Mouse (Mus musculus) urinary bladder, adult 2 months (tissue): ENCODE measurements around the gene Gm3448. TPM values are rescaled to one million over a fixed set of nuclear protein-coding genes. Genes with fewer than 3 reads are reported as not detected.
"Not testable (repeated sequence)": the region's sequence is repeated elsewhere in the genome, so short reads cannot be mapped to it uniquely, and the experiment has no call there.

Source experiments
- DNase-seq: peaks from one replicate; pipeline ENCODE4 v3.0.0; 2022; ENCODE audit warnings: low spot score
- polyA plus RNA-seq: library from polyadenylated mRNA; depleted of rRNA; stranded (reverse); fragments of >200 nt; gene quantifications from 2 replicates; pipeline ENCODE4 v1.2.3, GENCODE M21; 2012; rRNA removed

Gm3448 gene
- 4.0 and 5.0 TPM in 2 replicates for polyA plus RNA-seq

- DNase-seq: not testable (repeated sequence)
Observed at GRCm38 (mm10) chr17:15041175-15041729, at the start of gene Gm3448, which contains the start of the genes Ermard and Tcte3. Gene Gm3448, minus strand, starts transcription at chr17:15041537. Gene Ermard, plus strand, starts transcription at chr17:15041208. Gene Tcte3, minus strand, starts transcription at chr17:15041488.

DNA sequence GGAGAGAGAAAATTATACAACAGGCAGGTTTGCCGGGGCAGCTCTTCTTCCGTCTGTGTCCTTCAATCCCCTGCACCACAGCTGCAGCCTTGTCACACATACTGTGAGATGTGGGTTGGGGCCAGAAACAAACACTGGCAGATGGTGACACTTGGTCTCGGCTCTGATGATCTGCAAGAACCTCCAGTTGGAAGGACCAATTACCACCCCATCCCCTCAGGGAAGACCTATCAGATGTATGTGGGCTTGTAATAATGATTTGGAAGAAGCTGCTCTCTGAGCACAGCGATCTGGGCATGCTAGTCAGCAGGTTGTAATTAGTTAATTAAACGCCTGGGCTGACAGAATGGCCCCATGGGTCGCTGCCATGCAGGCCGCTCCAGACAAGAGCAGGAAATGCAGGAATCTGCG, 47.3 kb upstream of the Gm3448 start:
- DNase-seq: no peak

DNA sequence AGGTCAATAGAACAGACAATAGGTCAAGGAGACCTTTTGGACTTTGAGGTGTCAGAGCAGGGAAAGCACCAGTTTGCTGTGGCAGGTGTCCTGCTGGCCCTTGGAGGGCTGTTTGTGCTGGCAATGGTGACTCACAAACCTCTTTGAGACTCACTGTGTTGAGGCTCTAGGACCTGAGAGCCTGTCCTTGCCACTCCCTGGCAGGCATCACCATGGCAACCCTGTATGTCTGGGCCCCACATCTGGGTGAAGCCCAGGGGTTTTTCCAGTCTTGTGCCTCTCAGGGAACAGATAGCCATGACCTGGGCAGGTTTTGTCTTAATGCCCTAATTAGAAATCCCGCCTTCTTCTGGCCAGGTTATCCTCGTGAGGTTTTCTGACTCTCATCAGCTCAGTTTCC, 46.8 kb upstream of the Gm3448 start:
- DNase-seq: no peak

GRCm38 (mm10) chr17:15085006-15085405, 43.7 kb upstream of the Gm3448 start:
- DNase-seq: no peak

- no peak for DNase-seq
Observed at GRCm38 (mm10) chr17:15084226-15084848, 43.0 kb upstream of the Gm3448 start.

GRCm38 (mm10) chr17:15077536-15077935, 36.2 kb upstream of the Gm3448 start:
- no peak for DNase-seq

DNA sequence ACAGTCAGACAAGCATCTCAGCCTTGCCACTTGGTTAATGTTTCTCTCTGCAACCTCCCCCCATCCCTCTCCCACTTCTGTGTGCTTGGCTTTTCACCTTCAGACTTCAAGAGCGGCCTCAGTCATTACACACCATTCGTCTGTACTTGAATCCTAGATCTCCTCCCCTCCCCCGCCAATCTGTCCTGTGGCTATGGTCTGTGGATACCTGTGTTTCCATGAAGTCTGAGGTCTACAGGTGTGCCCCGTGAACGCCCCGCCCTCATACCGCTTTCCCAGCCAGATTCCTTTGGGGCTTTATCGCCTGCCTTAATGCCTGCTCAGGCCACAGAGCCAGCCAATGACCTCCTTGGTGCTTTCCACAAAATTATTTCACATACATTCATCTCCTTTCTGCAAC, 33.7 kb upstream of the Gm3448 start:
- no peak for DNase-seq

DNA sequence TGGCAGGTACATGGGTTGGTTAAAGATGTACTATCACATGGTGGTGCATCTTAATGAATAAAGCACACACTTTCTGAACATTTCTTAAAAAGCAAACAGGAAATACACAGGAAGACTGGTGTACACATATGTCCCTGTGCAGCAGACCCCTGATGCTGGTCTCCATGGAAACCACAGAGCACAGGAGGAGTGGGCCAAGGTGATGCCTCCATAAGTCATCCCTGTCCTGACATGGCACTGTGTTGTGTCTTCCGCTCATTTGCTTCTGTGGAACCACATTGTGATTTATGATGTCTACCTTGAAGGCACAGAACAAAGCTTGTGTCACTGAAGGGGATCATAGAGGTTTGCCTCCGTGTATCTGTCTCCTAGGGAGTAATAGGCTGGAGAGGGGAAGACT, 30.9 kb upstream of the Gm3448 start:
- DNase-seq: no peak

GRCm38 (mm10) chr17:15069124-15069523, 27.8 kb upstream of the Gm3448 start:
- DNase-seq: no peak

DNA sequence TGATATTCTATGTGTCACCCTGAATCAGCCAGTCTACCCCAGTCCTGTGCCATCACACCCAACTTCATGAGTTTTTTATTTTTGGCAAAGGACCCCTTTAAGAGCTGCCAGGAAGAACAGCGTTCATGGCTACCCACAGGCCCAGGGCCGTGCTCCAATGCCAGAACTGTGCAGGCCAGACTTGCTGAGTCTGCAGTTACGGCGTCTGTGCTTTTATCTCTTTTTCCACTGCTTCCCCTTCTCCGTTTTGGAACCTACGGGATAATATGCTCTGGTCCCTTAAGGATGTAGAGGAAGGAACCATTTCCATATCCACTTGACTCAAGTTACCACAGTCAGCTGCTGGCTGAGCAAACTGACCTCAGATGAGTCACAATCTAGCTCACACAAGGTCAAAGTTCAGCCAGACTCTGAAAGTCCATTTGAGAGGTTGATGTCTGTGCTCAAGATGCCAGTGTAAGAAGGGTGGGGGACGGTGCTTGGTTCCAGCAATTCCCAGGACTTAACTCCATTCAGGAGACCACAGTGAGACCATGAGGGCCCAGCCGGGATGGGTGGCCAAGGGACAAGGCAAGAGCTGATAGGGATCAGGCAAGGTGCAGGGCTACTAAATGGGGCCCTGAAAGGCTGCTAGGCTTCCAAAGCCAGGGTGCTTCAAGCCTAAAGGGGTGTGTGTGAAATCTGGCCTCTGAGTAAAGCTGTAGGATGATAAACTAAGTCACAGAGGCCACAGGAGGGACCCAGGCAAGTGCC, 26.9 kb upstream of the Gm3448 start:
- no peak for DNase-seq

DNA sequence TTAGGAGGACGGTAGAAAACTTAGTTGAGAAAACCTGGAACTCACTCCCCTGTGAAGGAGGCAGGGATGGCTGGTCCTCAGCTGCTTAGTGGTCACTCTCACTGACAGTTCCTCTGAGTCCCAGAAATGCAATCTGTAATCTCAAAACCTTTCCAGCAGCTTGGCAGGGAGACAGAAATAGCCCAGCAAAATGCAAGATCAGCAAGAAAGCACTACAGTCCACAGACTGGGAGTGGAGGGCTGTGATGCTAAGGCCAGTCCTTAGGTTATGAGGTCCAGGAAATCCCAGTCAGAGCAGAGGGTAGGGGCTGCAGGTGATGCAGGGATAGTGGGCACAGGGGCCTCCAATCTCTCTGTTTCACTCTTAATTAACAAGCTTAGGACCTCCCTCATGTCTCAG, 25.6 kb upstream of the Gm3448 start:
- no peak for DNase-seq

DNA sequence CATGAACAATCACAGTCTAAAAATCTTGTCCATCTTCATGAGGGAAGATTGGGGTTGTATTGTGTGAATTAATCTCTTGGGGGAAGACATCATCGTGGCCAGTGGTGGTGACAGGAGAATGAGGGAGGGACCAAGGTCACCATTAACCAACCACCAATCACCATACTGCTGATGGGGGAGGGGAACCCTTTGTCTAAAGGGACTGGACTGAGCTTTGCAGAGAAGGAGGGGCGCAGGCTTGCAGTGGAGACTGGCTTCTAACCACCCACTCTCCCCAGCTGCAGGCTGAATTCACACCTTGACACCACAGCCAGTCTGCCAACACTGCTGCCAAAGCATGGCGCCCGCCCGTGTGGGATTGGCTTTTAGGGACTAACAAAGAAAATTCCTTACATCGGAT, 24.7 kb upstream of the Gm3448 start:
- DNase-seq: no peak

GRCm38 (mm10) chr17:15065391-15066024, 24.2 kb upstream of the Gm3448 start:
- DNase-seq: peak; percentile 43

DNA sequence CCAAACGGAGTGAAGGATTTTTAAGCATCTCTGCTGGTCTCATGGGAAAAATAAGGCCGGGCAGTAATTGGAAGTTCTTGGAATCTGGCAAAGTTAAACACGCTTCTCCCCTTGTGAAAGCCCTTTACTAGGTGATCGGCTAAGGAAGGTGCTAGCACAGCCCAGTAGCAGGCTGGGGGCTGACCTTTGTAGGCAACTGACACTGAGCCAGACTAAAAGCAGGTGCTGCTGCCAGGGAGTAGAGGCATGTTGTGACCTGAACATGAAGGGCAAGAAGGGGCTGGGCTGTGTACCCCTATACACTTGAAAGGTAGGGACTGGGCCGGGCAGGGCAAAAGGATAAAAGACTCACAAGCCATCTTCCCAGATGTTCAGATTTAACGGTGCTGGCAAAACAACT, 19.0 kb upstream of the Gm3448 start:
- no peak for DNase-seq

DNA sequence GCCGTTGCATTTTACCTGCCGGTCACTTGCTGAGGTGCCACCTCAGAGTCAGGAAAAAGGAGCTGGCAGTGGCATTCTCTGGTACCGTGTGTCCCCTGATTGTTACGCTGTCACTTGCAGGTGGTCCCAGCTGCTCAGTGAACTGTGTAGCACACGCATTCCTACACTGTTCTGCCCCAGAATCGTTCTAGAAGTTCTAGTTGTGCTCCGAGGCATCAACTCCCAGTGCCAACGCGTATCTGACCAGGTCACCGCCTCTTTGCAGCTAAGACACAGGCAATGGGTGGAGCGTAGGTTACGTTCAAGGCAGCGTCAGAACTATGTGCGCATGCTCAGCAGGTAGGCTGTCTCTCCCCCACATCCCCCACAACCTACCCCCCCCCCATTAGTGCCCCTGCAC, 18.3 kb upstream of the Gm3448 start:
- DNase-seq: no peak

DNA sequence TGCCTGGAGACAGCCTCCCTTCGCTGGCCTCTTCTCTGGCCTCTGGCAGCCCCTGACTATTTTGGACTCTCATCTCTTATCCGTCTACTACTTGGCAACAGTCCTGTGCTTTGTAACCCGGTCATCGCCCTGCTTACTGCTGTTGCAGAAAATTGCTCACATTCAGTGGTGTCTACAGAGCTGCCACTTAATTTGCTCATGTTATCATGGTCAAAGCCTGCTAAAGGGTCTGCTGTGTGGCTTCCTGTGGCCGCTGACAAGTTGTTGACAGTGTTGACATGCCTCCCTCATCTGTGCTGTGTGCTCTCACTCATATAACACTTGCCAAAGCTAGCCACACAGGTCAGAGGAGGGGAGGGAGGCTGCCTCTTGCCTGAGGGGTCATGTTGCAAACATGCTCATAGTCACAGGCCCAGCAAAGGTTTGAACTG, 16.8 kb upstream of the Gm3448 start:
- DNase-seq: no peak

DNA sequence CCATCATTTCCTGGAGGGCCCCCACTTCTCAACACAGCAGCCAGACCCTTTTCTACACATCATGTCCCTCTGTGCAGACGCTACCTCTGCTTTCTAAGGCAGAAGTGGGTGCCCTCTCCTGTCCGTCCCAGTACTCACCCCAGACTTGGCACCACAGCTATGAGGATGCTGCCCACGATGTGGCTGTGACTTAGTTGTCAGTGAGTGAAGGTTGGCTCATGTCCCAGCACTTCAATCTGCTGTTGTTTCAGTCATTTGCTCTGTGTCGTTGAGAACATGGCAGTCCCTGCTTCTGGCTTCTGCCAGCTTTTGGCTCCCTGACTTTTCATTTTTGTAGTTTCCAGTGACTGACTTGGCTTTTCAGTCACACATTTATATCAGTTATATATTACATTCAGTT, 14.6 kb upstream of the Gm3448 start:
- DNase-seq: no peak

GRCm38 (mm10) chr17:15053829-15054200, 12.5 kb upstream of the Gm3448 start:
- DNase-seq: not testable (repeated sequence)

DNA sequence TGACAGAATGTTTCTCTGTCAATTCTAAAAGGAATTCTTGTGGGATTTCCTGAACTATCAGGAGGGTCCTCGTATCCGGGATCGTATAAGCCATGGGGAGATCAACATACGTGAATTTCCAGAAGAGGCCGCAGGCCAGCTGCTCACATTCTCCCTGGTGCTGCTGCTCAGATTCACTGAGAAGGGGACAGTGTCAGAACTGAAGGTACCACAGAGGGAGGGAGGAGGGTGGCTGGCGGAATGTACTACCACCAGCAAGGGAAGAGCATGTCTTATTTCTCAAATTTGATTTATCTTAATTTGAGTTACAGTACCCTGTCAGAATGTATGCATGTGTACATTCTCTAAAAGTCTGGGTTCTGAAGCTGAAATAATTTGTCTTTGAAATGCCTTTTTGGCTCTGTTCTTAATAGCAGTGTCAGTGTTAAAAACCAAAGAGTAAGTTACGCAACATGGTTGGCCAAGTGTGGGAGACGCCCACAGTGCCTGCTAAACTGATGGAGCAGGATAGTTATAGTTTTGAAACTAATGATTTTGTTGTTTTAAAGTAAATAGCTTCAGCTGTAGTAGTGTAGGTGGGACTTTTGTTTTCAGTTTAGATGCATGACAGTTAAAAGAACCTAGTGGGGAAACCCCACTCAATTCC, 12.0 kb upstream of the Gm3448 start:
- not testable (repeated sequence) for DNase-seq

GRCm38 (mm10) chr17:15052766-15053165, 11.4 kb upstream of the Gm3448 start:
- not testable (repeated sequence) for DNase-seq

DNA sequence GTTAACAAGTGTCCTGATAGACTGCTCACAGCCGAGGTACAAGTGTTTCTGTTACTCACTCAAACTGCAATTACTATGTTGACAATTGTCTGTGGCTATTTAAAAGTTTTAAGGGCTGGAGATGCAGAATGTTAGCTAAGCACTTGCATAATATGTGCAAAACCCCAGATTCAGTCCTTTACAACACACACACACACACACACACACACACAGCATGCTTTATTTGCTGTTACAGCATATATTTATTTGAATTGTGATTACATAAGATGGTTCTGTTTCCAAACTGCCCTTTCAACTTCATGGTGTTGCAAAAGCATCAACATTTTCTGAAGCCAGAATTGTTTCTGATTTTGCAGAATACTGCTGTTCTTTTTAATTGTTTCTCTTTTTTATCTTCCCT, 9.0 kb upstream of the Gm3448 start:
- DNase-seq: not testable (repeated sequence)

- DNase-seq: not testable (repeated sequence)
Observed at GRCm38 (mm10) chr17:15040455-15040854, 882 bp downstream of the Gm3448 start.
